Mouse (Mus musculus): ENCODE measurements around the gene Thbd. TPM values are rescaled to one million over a fixed set of nuclear protein-coding genes. Genes with fewer than 3 reads are reported as not detected.

Thbd gene
- polyA plus RNA-seq, 1 experiment from 2014 or later, result 15.9 TPM

GRCm38 (mm10) chr2:148443249-148443958 is 35.4 kb upstream of the Thbd start, which contains the start of gene Cd93:
TSS of gene Cd93 (minus strand) at chr2:148443563.
- Histone ChIP-seq H3K27me3 (ENCODE audit: insufficient read depth, low read length) (no peaks in the 10 kb centered on the region), H3K4me2 (replicated peaks; ENCODE audit: low read depth, low read length) (peak within 1 kb of the TSS; percentile 36), H3K9me3 (ENCODE audit: low read length) (no peaks in the 10 kb centered on the region), H3K9ac (replicated peaks; ENCODE audit: low read length) (peak within 1 kb of the TSS; percentile 60), H3K36me3 (ENCODE audit: insufficient read depth, low read length) (no peaks in the 10 kb centered on the region), H3K27ac (ENCODE audit: low read length) (peak within 1 kb of the TSS; percentile 90), H3K4me1 (ENCODE audit: insufficient read depth, low read length) (peaks cover 15% of the 10 kb centered on the region; the same call in 1 of the 2 replicates), H3K4me3 (ENCODE audit: low read length) (peak within 1 kb of the TSS; percentile 39)
- ATAC-seq (ENCODE audit: low FRiP score, low TSS enrichment), result peak; percentile 85
- WGBS, result 44% methylated on average over 13 of the region's 13 CpGs

- H3K27ac ChIP-seq (ENCODE audit: low read length), result peak overlapping the region; percentile 90
- peak overlapping the region; percentile 39 for H3K4me3 ChIP-seq (ENCODE audit: low read length)
- no peaks in the 10 kb centered on the region for H3K9me3 ChIP-seq (ENCODE audit: low read length)
- H3K36me3 ChIP-seq (ENCODE audit: insufficient read depth, low read length), result no peaks in the 10 kb centered on the region
- ATAC-seq (ENCODE audit: low FRiP score, low TSS enrichment), result no peak
- peak overlapping the region; percentile 36 for H3K4me2 ChIP-seq (replicated peaks; ENCODE audit: low read depth, low read length)
- H3K27me3 ChIP-seq (ENCODE audit: insufficient read depth, low read length), result no peaks in the 10 kb centered on the region
- H3K4me1 ChIP-seq (ENCODE audit: insufficient read depth, low read length), result peaks cover 15% of the 10 kb centered on the region; the same call in 1 of the 2 replicates
- H3K9ac ChIP-seq (replicated peaks; ENCODE audit: low read length), result peak overlapping the region; percentile 60
- 72% methylated on average over 4 of the region's 4 CpGs for WGBS
Measured at GRCm38 (mm10) chr2:148442710-148443109, 34.7 kb upstream of the Thbd start.

- H3K27me3 ChIP-seq (ENCODE audit: insufficient read depth, low read length), result no peaks in the 10 kb centered on the region
- peak overlapping the region; percentile 90 for H3K27ac ChIP-seq (ENCODE audit: low read length)
- peak overlapping the region; percentile 60 for H3K9ac ChIP-seq (replicated peaks; ENCODE audit: low read length)
- peak overlapping the region; percentile 39 for H3K4me3 ChIP-seq (ENCODE audit: low read length)
- 86% methylated on average over 4 of the region's 4 CpGs for WGBS
- no peak for ATAC-seq (ENCODE audit: low FRiP score, low TSS enrichment)
- no peaks in the 10 kb centered on the region for H3K9me3 ChIP-seq (ENCODE audit: low read length)
- peaks cover 15% of the 10 kb centered on the region; the same call in 1 of the 2 replicates for H3K4me1 ChIP-seq (ENCODE audit: insufficient read depth, low read length)
- H3K36me3 ChIP-seq (ENCODE audit: insufficient read depth, low read length), result no peaks in the 10 kb centered on the region
- H3K4me2 ChIP-seq (replicated peaks; ENCODE audit: low read depth, low read length), result peak overlapping the region; percentile 36
Measured at GRCm38 (mm10) chr2:148442172-148442571, 34.2 kb upstream of the Thbd start.

- H3K27ac ChIP-seq (ENCODE audit: low read length), result 0 out of 2 replicates have a peak overlapping the region, but pooled peaks have one; percentile 20
- no peak for ATAC-seq (ENCODE audit: low FRiP score, low TSS enrichment)
- peaks cover 15% of the 10 kb centered on the region; the same call in 1 of the 2 replicates for H3K4me1 ChIP-seq (ENCODE audit: insufficient read depth, low read length)
- peak overlapping the region; percentile 60 for H3K9ac ChIP-seq (replicated peaks; ENCODE audit: low read length)
- no peaks in the 10 kb centered on the region for H3K9me3 ChIP-seq (ENCODE audit: low read length)
- H3K4me3 ChIP-seq (ENCODE audit: low read length), result peak overlapping the region; percentile 39
- no peaks in the 10 kb centered on the region for H3K36me3 ChIP-seq (ENCODE audit: insufficient read depth, low read length)
- H3K27me3 ChIP-seq (ENCODE audit: insufficient read depth, low read length), result no peaks in the 10 kb centered on the region
- WGBS, result 69% methylated on average over 10 of the region's 10 CpGs
- H3K4me2 ChIP-seq (replicated peaks; ENCODE audit: low read depth, low read length), result peak overlapping the region; percentile 36
Measured at GRCm38 (mm10) chr2:148441421-148441820, 33.4 kb upstream of the Thbd start.

- H3K4me3 ChIP-seq (ENCODE audit: low read length), result peak overlapping the region; percentile 39
- no peaks in the 10 kb centered on the region for H3K9me3 ChIP-seq (ENCODE audit: low read length)
- H3K9ac ChIP-seq (replicated peaks; ENCODE audit: low read length), result no peak overlapping the region
- H3K4me2 ChIP-seq (replicated peaks; ENCODE audit: low read depth, low read length), result peak overlapping the region; percentile 36
- peak overlapping the region; percentile 67; the same call in 1 of the 2 replicates for H3K27ac ChIP-seq (ENCODE audit: low read length)
- no peaks in the 10 kb centered on the region for H3K36me3 ChIP-seq (ENCODE audit: insufficient read depth, low read length)
- H3K4me1 ChIP-seq (ENCODE audit: insufficient read depth, low read length), result peaks cover 15% of the 10 kb centered on the region; the same call in 1 of the 2 replicates
- no peaks in the 10 kb centered on the region for H3K27me3 ChIP-seq (ENCODE audit: insufficient read depth, low read length)
- WGBS, result 54% methylated on average over 3 of the region's 3 CpGs
- ATAC-seq (ENCODE audit: low FRiP score, low TSS enrichment), result no peak
Measured at GRCm38 (mm10) chr2:148439691-148440276, 31.8 kb upstream of the Thbd start.

GRCm38 (mm10) chr2:148436285-148436684 is 28.3 kb upstream of the Thbd start:
- no peak for ATAC-seq (ENCODE audit: low FRiP score, low TSS enrichment)
- Histone ChIP-seq H3K27me3 (ENCODE audit: insufficient read depth, low read length) (no peaks in the 10 kb centered on the region), H3K9me3 (ENCODE audit: low read length) (no peaks in the 10 kb centered on the region), H3K27ac (ENCODE audit: low read length) (no peak overlapping the region), H3K4me2 (replicated peaks; ENCODE audit: low read depth, low read length) (no peak overlapping the region), H3K36me3 (ENCODE audit: insufficient read depth, low read length) (no peaks in the 10 kb centered on the region), H3K4me1 (ENCODE audit: insufficient read depth, low read length) (peaks cover 4% of the 10 kb centered on the region; the same call in 1 of the 2 replicates), H3K9ac (replicated peaks; ENCODE audit: low read length) (no peak overlapping the region), H3K4me3 (ENCODE audit: low read length) (no peak overlapping the region)
- 69% methylated on average over 3 of the region's 3 CpGs for WGBS

- no peak for ATAC-seq (ENCODE audit: low FRiP score, low TSS enrichment)
- H3K4me1 ChIP-seq (ENCODE audit: insufficient read depth, low read length), result peaks cover 4% of the 10 kb centered on the region; the same call in 1 of the 2 replicates
- 69% methylated on average over 2 of the region's 2 CpGs for WGBS
- no peak overlapping the region for H3K4me2 ChIP-seq (replicated peaks; ENCODE audit: low read depth, low read length)
- H3K27ac ChIP-seq (ENCODE audit: low read length), result no peak overlapping the region
- no peak overlapping the region for H3K4me3 ChIP-seq (ENCODE audit: low read length)
- no peaks in the 10 kb centered on the region for H3K36me3 ChIP-seq (ENCODE audit: insufficient read depth, low read length)
- H3K27me3 ChIP-seq (ENCODE audit: insufficient read depth, low read length), result no peaks in the 10 kb centered on the region
- no peak overlapping the region for H3K9ac ChIP-seq (replicated peaks; ENCODE audit: low read length)
- H3K9me3 ChIP-seq (ENCODE audit: low read length), result no peaks in the 10 kb centered on the region
Measured at GRCm38 (mm10) chr2:148432346-148432745, 24.4 kb upstream of the Thbd start.

GRCm38 (mm10) chr2:148430941-148431340 is 23.0 kb upstream of the Thbd start:
- Histone ChIP-seq H3K9me3 (ENCODE audit: low read length) (no peaks in the 10 kb centered on the region), H3K4me3 (ENCODE audit: low read length) (no peak overlapping the region), H3K9ac (replicated peaks; ENCODE audit: low read length) (no peak overlapping the region), H3K4me1 (ENCODE audit: insufficient read depth, low read length) (peaks cover 4% of the 10 kb centered on the region; the same call in 1 of the 2 replicates), H3K27me3 (ENCODE audit: insufficient read depth, low read length) (no peaks in the 10 kb centered on the region), H3K27ac (ENCODE audit: low read length) (peak overlapping the region; percentile 8; the same call in 1 of the 2 replicates), H3K4me2 (replicated peaks; ENCODE audit: low read depth, low read length) (no peak overlapping the region), H3K36me3 (ENCODE audit: insufficient read depth, low read length) (no peaks in the 10 kb centered on the region)
- ATAC-seq (ENCODE audit: low FRiP score, low TSS enrichment), result no peak
- WGBS, result 70% methylated on average over 4 of the region's 4 CpGs

- ATAC-seq (ENCODE audit: low FRiP score, low TSS enrichment), result no peak
- Histone ChIP-seq H3K4me1 (ENCODE audit: insufficient read depth, low read length) (peaks cover 4% of the 10 kb centered on the region; the same call in 1 of the 2 replicates), H3K4me3 (ENCODE audit: low read length) (no peak overlapping the region), H3K36me3 (ENCODE audit: insufficient read depth, low read length) (no peaks in the 10 kb centered on the region), H3K4me2 (replicated peaks; ENCODE audit: low read depth, low read length) (no peak overlapping the region), H3K27me3 (ENCODE audit: insufficient read depth, low read length) (no peaks in the 10 kb centered on the region), H3K9ac (replicated peaks; ENCODE audit: low read length) (no peak overlapping the region), H3K9me3 (ENCODE audit: low read length) (no peaks in the 10 kb centered on the region), H3K27ac (ENCODE audit: low read length) (no peak overlapping the region)
Measured at GRCm38 (mm10) chr2:148429001-148429505, 21.1 kb upstream of the Thbd start.
